Mouse (Mus musculus) large intestine, adult 2 months (tissue): ENCODE results near the gene Erich3. TPM values are rescaled to one million over a fixed set of nuclear protein-coding genes. Genes with fewer than 3 reads are reported as not detected.

Experiments
- DNase-seq: peaks from one replicate; pipeline ENCODE4 v3.0.0-alpha.2; 2012; ENCODE audit warnings: low read depth, low spot score
- WGBS: fragments of 180-500 bp; shearing (Covaris S2); methylation state at CpG from one replicate; pipeline ENCODE4 v1.1.7; 2018; 5-methylcytosine and 5-hydroxymethylcytosine counted together
- polyA plus RNA-seq: library from polyadenylated mRNA; depleted of rRNA; stranded (reverse); fragments of >200 nt; gene quantifications from 2 replicates; pipeline ENCODE4 v1.2.3, GENCODE M21; 2012; rRNA removed

Erich3 gene
- polyA plus RNA-seq, 1 experiment: 0.05 TPM

GRCm38 (mm10) chr3:154816801-154817625 is 153.4 kb downstream of the Erich3 start:
- WGBS: 49% methylated on average over 19 of the region's 19 CpGs
- peak; percentile 47 for DNase-seq

Other genes starting within 250 kb of the Erich3 start
- gene Cryz, start 67.1 kb upstream of the Erich3 start, polyA plus RNA-seq: 1.1 and 1.3 TPM in 2 replicates
- 1.9 and 2.2 TPM in 2 replicates for gene Tyw3, start 66.8 kb upstream of the Erich3 start, polyA plus RNA-seq